Mouse (Mus musculus) midbrain, embryonic 11.5 days (tissue): ENCODE results near the gene Astn1. TPM values are rescaled to one million over a fixed set of nuclear protein-coding genes. Genes with fewer than 3 reads are reported as not detected.

ENCODE experiments used
- ATAC-seq: fragments of 200-750 bp; cut with Nextera tagmentation; 2 replicates; pipeline ENCODE4 v1.8.0; 2017; ENCODE audit warnings: moderate TSS enrichment, moderate library complexity; ENCODE audit not compliant: low FRiP score
- DNase-seq: peaks from one replicate; pipeline ENCODE4 v3.0.0; 2015; ENCODE audit warnings: low spot score; ENCODE audit errors: missing footprints
- H3K27ac ChIP-seq: fragments of 300-500 bp; sonication (generic); 2 replicates; pipeline ENCODE4 v1.5.1; 2014; ENCODE audit warnings: low read depth, low read length
- H3K27me3 ChIP-seq: fragments of 300-500 bp; sonication (generic); 2 replicates; pipeline ENCODE4 v1.6.1; 2014; ENCODE audit warnings: mild to moderate bottlenecking, low read length, moderate library complexity, mixed read lengths; ENCODE audit not compliant: control insufficient read depth, insufficient read depth
- H3K36me3 ChIP-seq: fragments of 300-500 bp; sonication (generic); 2 replicates; pipeline ENCODE4 v1.6.1; 2014; ENCODE audit warnings: mild to moderate bottlenecking, low read length, moderate library complexity, mixed read lengths; ENCODE audit not compliant: control insufficient read depth, insufficient read depth
- H3K4me1 ChIP-seq: fragments of 300-500 bp; sonication (generic); 2 replicates; pipeline ENCODE4 v1.6.1; 2014; ENCODE audit warnings: low read length; ENCODE audit not compliant: control insufficient read depth, insufficient read depth
- H3K4me2 ChIP-seq: fragments of 300-500 bp; sonication (generic); 2 replicates; pipeline ENCODE4 v1.6.1; 2014; ENCODE audit warnings: mild to moderate bottlenecking, moderate library complexity
- H3K4me3 ChIP-seq: fragments of 300-500 bp; sonication (generic); 2 replicates; pipeline ENCODE4 v1.5.1; 2014; ENCODE audit warnings: low read depth, low read length
- H3K9ac ChIP-seq: fragments of 300-500 bp; sonication (generic); 2 replicates; pipeline ENCODE4 v1.6.1; 2014; ENCODE audit warnings: low read length
- H3K9me3 ChIP-seq: fragments of 300-500 bp; sonication (generic); 2 replicates; pipeline ENCODE4 v1.6.1; 2016; ENCODE audit warnings: low read length; ENCODE audit not compliant: control insufficient read depth
- WGBS: fragments of 180-500 bp; shearing (Covaris S2); extraction: QIAGEN DNeasy Blood & Tissue Kit; methylation state at CpG from one replicate; pipeline ENCODE4 v1.1.7; 2014; 5-methylcytosine and 5-hydroxymethylcytosine counted together
- microRNA counts: library from miRNA; unstranded; fragments of <30 nt; microRNA quantifications from one replicate; lab custom pipeline; 2015
- microRNA-seq: library from miRNA; unstranded; fragments of <30 nt; microRNA quantifications from one replicate; pipeline ENCODE4, GENCODE M21; 2017
- polyA plus RNA-seq: library from polyadenylated mRNA; unstranded; fragments of >200 nt; fragmentation: Nextera tagmentation; extraction: Ambion mirVana; gene quantifications from 2 replicates; pipeline ENCODE4 v1.2.1, GENCODE M21; 2014

Astn1 gene
- polyA plus RNA-seq, 1 experiment from 2014 or later, result 20.1 TPM

GRCm38 (mm10) chr1:158739132-158739919 lies 377.3 kb downstream of the Astn1 start:
- no peak for DNase-seq
- 28% methylated on average over 5 of the region's 5 CpGs for WGBS

DNA sequence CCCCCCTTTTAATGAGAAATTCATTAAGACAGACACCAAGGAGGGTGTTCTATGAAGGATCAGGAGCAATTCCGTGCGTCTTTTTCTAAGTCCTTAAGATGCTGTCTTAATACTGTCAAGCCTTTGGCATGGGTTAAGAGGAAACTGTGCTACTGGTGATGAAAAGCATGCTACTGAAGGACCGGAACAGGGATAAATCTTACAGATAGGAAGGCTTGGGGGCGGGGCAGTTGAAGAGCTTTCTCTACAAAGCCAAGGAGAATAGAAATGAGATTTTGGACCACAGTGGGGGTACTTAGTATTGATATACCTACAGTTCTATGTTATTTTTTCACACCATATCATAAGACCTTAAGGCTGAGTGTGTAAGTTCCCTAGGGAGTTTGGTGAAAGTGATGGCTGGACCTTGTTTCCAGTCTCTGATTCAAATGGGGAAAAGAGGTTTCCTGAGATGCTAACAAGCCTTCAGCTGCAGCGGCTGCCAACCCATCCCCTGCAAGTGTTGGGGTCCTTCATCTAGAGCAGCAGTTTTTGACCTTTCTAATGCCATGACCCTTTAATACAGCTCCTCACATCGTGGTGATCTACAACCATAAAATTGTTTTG lies 378.2 kb downstream of the Astn1 start:
- ATAC-seq, result no peak
- 79% methylated on average over 6 of the region's 6 CpGs for WGBS
- H3K27ac ChIP-seq, result no peak overlapping the region

More at GRCm38 (mm10) chr1:158739132-158739919, 377.3 kb downstream of the Astn1 start:
- Histone ChIP-seq H3K9me3 (no peaks in the 10 kb centered on the region), H3K4me2 (no peak overlapping the region), H3K27ac (no peak overlapping the region), H3K9ac (no peak overlapping the region), H3K27me3 (no peaks in the 10 kb centered on the region), H3K4me1 (peaks cover 4% of the 10 kb centered on the region; the same call in 1 of the 2 replicates), H3K4me3 (no peak overlapping the region), H3K36me3 (no peaks in the 10 kb centered on the region)
- peak; percentile 75 for ATAC-seq

GRCm38 (mm10) chr1:158740949-158741348 lies 378.9 kb downstream of the Astn1 start:
- 85% methylated on average over 5 of the region's 5 CpGs for WGBS
- no peak overlapping the region for H3K27ac ChIP-seq

More for the DNA sequence above, 378.2 kb downstream of the Astn1 start:
- Histone ChIP-seq H3K36me3 (no peaks in the 10 kb centered on the region), H3K4me1 (peaks cover 4% of the 10 kb centered on the region; the same call in 1 of the 2 replicates), H3K27me3 (no peaks in the 10 kb centered on the region), H3K9ac (no peak overlapping the region), H3K4me2 (no peak overlapping the region), H3K9me3 (no peaks in the 10 kb centered on the region), H3K4me3 (no peak overlapping the region)
- DNase-seq, result no peak

More at GRCm38 (mm10) chr1:158740949-158741348, 378.9 kb downstream of the Astn1 start:
- H3K4me1 ChIP-seq, result peaks cover 4% of the 10 kb centered on the region; the same call in 1 of the 2 replicates
- H3K9ac ChIP-seq, result no peak overlapping the region
- no peak for DNase-seq
- no peak for ATAC-seq
- no peaks in the 10 kb centered on the region for H3K27me3 ChIP-seq
- H3K4me2 ChIP-seq, result no peak overlapping the region
- H3K9me3 ChIP-seq, result no peaks in the 10 kb centered on the region
- no peaks in the 10 kb centered on the region for H3K36me3 ChIP-seq
- H3K4me3 ChIP-seq, result no peak overlapping the region

MicroRNAs within 50 kb of the gene (microRNA counts, 519-probe panel; counts per million panel counts)
- microRNA mmu-miR-488 (lab: Ali Mortazavi, UCI), result 2,676 counts per million, percentile 8 among the panel's probes with 10 or more counts

Small RNA genes within 50 kb of the gene (microRNA-seq; reads per million reads assigned to microRNA genes)
- gene Mir488, result 141 reads per million, percentile 57 among the genes with 10 or more reads in this experiment

Other genes starting within 250 kb of the Astn1 start
- 3.8 and 4.3 TPM in 2 replicates for gene Brinp2, start 5.9 kb upstream of the Astn1 start, polyA plus RNA-seq